Mouse (Mus musculus): Measurements from ENCODE around the gene Sel1l.

Sel1l gene

GRCm38 (mm10) chr12:91778211-91779003 lies 70.5 kb downstream of the Sel1l start:
- DNase-seq (ENCODE audit: low spot score): no peak

DNA sequence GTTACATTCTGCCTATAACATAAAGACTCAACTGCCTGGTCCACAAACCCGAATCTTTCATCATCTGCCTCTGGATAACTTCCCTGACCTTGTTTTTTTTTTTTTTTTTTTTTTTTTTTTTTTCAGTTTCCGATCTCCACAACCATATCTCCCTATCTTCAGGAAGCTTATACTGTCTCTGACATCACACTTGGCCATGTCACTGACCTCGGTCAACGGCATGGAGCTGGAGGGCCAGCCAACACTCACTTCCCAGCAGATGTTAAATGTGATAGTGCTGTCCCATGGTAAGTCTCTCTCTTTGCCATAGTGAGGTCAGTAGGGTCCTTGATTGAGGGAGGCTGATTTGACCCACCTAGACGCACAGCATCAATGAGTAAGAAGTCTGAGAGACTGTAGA lies 72.6 kb downstream of the Sel1l start:
- DNase-seq (ENCODE audit: low spot score): no peak

DNA sequence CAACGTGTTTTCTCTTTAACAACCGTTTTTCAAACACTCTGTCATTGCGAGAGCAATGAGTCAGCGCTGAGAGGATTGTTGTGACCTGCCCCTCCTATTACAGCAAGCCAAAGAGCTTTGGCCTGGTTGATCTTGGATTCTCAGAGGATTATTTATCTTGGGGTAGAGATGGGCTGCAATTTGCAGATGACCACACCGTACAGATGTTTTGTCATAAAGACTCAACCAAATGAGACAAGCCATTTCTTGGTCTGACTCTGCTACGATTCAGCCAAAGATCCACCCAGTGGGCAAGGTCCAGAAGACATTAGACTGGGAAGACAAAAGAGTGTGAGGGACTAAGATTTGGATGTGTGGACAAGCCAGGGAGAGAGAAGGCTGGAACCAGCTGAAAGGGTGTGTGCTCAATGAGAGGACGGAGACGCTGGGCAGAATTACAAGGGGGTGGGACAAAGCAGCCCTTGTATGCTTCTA lies 74.1 kb downstream of the Sel1l start:
- peak; percentile 36 for DNase-seq (ENCODE audit: low spot score)

GRCm38 (mm10) chr12:91768871-91769270 lies 80.1 kb downstream of the Sel1l start:
- DNase-seq (ENCODE audit: low spot score): no peak

DNA sequence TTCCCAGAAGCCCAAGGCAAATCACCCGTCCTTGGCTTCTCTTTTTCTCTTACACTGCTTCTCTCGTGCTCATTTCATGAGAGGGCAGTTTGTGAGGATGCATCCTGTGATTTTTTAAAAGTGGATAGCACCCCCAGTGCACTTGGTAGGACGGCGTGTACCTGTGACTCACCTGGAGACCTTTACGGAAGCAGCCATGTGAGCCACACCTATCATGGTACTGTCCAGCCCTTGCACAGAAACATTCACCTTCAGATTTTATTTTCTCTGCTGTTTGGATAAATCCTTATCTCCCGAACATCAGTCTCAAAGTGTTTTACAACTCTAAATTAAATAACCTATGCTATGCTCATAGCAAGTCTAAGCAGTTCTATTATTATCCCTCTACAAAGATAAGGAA lies 80.8 kb downstream of the Sel1l start:
- DNase-seq (ENCODE audit: low spot score): no peak

GRCm38 (mm10) chr12:91766338-91767107 lies 82.4 kb downstream of the Sel1l start:
- DNase-seq (ENCODE audit: low spot score): peak; percentile 78

DNA sequence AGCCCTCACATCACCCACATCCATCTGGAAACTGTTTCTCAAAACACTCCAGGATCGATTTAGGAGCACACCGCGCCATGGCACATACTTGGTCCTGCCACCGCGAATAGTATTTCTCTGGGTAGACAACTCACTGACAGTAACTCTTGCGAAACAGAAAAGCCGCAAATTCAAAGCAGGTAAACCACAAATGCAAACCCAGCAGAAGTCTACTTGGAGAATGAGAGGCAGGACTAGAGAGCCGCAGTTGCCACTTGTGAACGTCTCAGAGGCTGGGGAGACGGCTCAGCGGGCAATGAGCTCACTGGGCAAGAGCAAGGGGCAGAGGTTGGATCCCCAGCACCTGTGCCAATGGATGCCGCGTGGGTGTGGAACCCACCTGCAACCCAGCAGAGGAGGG lies 83.5 kb downstream of the Sel1l start:
- no peak for DNase-seq (ENCODE audit: low spot score)

GRCm38 (mm10) chr12:91765054-91765453 lies 83.9 kb downstream of the Sel1l start:
- no peak for DNase-seq (ENCODE audit: low spot score)

DNA sequence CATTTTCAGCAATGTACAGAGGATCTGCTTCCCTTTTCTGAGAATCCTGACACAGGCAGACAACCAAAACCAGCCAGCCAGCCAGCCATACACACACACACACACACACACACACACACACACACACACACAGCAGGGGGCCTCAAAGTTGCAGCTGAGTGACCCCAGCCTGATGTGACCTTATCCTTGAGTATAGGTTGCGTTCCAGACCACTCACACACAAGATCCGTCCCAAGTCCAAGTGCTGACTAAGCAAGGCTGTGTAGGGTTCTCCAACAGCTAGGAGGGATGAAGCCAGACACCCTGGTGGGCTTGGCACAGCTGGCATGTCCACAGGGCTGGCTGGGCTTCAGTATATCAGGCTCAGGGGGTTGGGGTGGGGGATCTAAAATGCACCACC lies 84.5 kb downstream of the Sel1l start:
- no peak for DNase-seq (ENCODE audit: low spot score)

GRCm38 (mm10) chr12:91759836-91760235 lies 89.1 kb downstream of the Sel1l start:
- DNase-seq (ENCODE audit: low spot score): no peak

DNA sequence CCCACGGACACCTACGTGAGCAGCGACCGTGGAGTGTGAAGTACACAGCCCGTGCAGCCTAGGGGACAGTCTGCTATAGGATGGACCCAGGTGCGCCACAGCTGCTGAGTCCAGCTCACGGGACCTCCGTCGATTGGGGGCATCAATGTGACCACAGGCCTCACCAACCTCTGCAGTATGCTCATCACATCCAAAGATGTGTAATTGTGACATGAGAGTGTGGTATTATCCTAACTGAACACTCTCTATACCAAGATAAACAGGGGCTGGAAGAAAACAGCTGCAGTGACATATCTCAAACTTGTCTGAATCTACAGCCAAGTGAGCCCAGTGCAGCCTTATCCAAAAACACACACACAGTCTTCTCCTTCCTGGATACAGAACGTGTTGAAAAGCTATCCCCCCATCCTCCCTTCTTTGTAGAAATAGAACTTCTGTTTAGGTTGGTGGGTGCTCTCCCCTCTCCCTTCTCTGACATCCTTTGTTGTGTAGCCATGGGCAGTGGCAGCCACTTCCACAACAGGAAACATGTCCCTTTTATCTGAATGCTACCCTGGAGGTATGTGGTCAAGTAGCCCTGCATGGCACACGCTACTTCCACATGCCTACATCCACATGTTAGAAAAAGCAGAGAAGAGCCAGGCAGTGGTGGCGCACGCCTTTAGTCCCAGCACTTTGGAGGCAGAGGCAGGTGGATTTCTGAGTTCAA lies 90.9 kb downstream of the Sel1l start:
- no peak for DNase-seq (ENCODE audit: low spot score)

GRCm38 (mm10) chr12:91756562-91757166 lies 92.3 kb downstream of the Sel1l start:
- no peak for DNase-seq (ENCODE audit: low spot score)
